Mouse (Mus musculus) natural killer cell, adult 2 months (primary cell): ENCODE measurements at regions not wholly inside any gene's neighbourhood (a gene's known extent, or its start where the extent isn't known, plus 50 kb on each side); places are given as distances from the start of the nearest gene placed in this dataset.

Source experiments
- DNase-seq, 2 experiments: peaks; one replicate each; pipeline ENCODE4 v3.0.0; 2022; ENCODE audit warnings: low spot score in 2 of 2

GRCm38 (mm10) chr7:36940611-36941010 is 242.7 kb downstream of the Tshz3 start:
- DNase-seq = no peak

GRCm38 (mm10) chr7:36945024-36945815 is 247.3 kb downstream of the Tshz3 start:
- DNase-seq = no peak

- no peak for DNase-seq
Measured at GRCm38 (mm10) chr7:36949511-36949910, 251.6 kb downstream of the Tshz3 start.

- DNase-seq = no peak
Measured at GRCm38 (mm10) chr7:36955376-36955775, 257.5 kb downstream of the Tshz3 start.

- no peak for DNase-seq
Measured at GRCm38 (mm10) chr7:36958255-36958654, 260.3 kb downstream of the Tshz3 start.

GRCm38 (mm10) chr7:36971772-36972171 is 273.9 kb downstream of the Tshz3 start:
- no peak for DNase-seq

GRCm38 (mm10) chr7:36973654-36974320 is 275.9 kb downstream of the Tshz3 start:
- no peak for DNase-seq

- no peak for DNase-seq
Measured at GRCm38 (mm10) chr7:36974573-36974972, 276.7 kb downstream of the Tshz3 start.

- DNase-seq = no peak
Measured at GRCm38 (mm10) chr7:36975475-36975874, 277.6 kb downstream of the Tshz3 start.

- DNase-seq = no peak
Measured at GRCm38 (mm10) chr7:36977819-36978218, 279.9 kb downstream of the Tshz3 start.

- DNase-seq = no peak
Measured at GRCm38 (mm10) chr7:36989380-36989779, 291.5 kb downstream of the Tshz3 start.

- DNase-seq = no peak
Measured at GRCm38 (mm10) chr7:37004601-37005000, 306.7 kb downstream of the Tshz3 start.

GRCm38 (mm10) chr7:37005701-37006100 is 307.8 kb downstream of the Tshz3 start:
- DNase-seq = no peak

GRCm38 (mm10) chr7:37006921-37007320 is 309.0 kb downstream of the Tshz3 start:
- DNase-seq = no peak

- no peak for DNase-seq
Measured at GRCm38 (mm10) chr7:37011180-37011754, 313.3 kb downstream of the Tshz3 start.

- no peak for DNase-seq
Measured at GRCm38 (mm10) chr7:37020078-37020477, 322.2 kb downstream of the Tshz3 start.

- no peak for DNase-seq
Measured at GRCm38 (mm10) chr7:37024501-37025025, 326.6 kb downstream of the Tshz3 start.

- DNase-seq = no peak
Measured at GRCm38 (mm10) chr7:37064582-37065458, 366.9 kb downstream of the Tshz3 start.

GRCm38 (mm10) chr7:37077698-37078097 is 379.8 kb downstream of the Tshz3 start:
- DNase-seq = no peak

- no peak for DNase-seq
Measured at GRCm38 (mm10) chr7:37078140-37078539, 380.2 kb downstream of the Tshz3 start.

- DNase-seq = no peak
Measured at GRCm38 (mm10) chr7:37089726-37090125, 391.8 kb downstream of the Tshz3 start.

GRCm38 (mm10) chr7:37092572-37092971 is 394.7 kb downstream of the Tshz3 start:
- DNase-seq = no peak
